Mouse (Mus musculus): ENCODE data around the gene Pet2. TPM values are rescaled to one million over a fixed set of nuclear protein-coding genes. Genes with fewer than 3 reads are reported as not detected.

The Pet2 gene
- polyA plus RNA-seq (2014; fragmentation: Nextera tagmentation; extraction: Ambion mirVana) = not detected in 2 replicates

- H3K4me1 ChIP-seq (ENCODE audit: control insufficient read depth, insufficient read depth, low read length) = no peaks in the 10 kb centered on the region
- H3K36me3 ChIP-seq (ENCODE audit: control insufficient read depth, insufficient read depth, low read length) = no peaks in the 10 kb centered on the region
- no peaks in the 10 kb centered on the region for H3K9me3 ChIP-seq (ENCODE audit: control insufficient read depth, low read depth, low read length)
- no peak within 1 kb of the TSS for H3K27ac ChIP-seq (ENCODE audit: low read length)
- WGBS = 92% methylated on average over 9 of the region's 9 CpGs
- H3K4me3 ChIP-seq (ENCODE audit: low read depth, low read length) = no peak within 1 kb of the TSS
- H3K27me3 ChIP-seq (ENCODE audit: control insufficient read depth, insufficient read depth, low read length) = no peaks in the 10 kb centered on the region
- no peak for ATAC-seq (ENCODE audit: insufficient number of reproducible peaks, insufficient read depth, low FRiP score, low read depth)
- H3K9ac ChIP-seq (replicated peaks; ENCODE audit: low read depth, low read length) = no peak within 1 kb of the TSS
- H3K4me2 ChIP-seq (replicated peaks; ENCODE audit: low read depth, low read length) = no peak within 1 kb of the TSS
Observed at GRCm38 (mm10) chrX:89409589-89409988, at the start of gene Pet2. Gene Pet2, minus strand, starts transcription at chrX:89409689.

Data from stomach, embryonic 14.5 days (tissue).